Mouse (Mus musculus) E14TG2a.4 (cell line): ENCODE measurements around the gene Ano6.

Experiments
- H3K27me3 ChIP-seq: 2 replicates; pipeline ENCODE4 v1.6.1; 2014; ENCODE audit warnings: low read length, control low read depth; ENCODE audit not compliant: insufficient read depth
- H3K36me3 ChIP-seq: 2 replicates; pipeline ENCODE4 v1.6.1; 2014; ENCODE audit warnings: low read length, control low read depth; ENCODE audit not compliant: insufficient read depth
- H3K4me1 ChIP-seq: replicated peaks from 2 replicates; pipeline ENCODE4 v1.6.1; 2014; ENCODE audit warnings: low read depth, low read length, control low read depth
- H3K4me3 ChIP-seq: replicated peaks from 2 replicates; pipeline ENCODE4 v1.5.1; 2014; ENCODE audit warnings: mild to moderate bottlenecking, low read length
- H3K9me3 ChIP-seq: 2 replicates; pipeline ENCODE4 v1.6.1; 2014; ENCODE audit warnings: low read length, control low read depth
- CTCF ChIP-seq: conservative IDR thresholded peaks from 2 replicates; pipeline ENCODE4 v1.5.1; 2014; ENCODE audit warnings: low read length
- NANOG ChIP-seq: IDR thresholded peaks from 2 replicates; pipeline ENCODE4 v1.6.1; 2014; ENCODE audit warnings: borderline replicate concordance, low read length, mixed read lengths
- POU5F1 ChIP-seq: IDR thresholded peaks from 2 replicates; pipeline ENCODE4 v1.6.1; 2014; ENCODE audit warnings: low read length, borderline replicate concordance

Ano6 gene

DNA sequence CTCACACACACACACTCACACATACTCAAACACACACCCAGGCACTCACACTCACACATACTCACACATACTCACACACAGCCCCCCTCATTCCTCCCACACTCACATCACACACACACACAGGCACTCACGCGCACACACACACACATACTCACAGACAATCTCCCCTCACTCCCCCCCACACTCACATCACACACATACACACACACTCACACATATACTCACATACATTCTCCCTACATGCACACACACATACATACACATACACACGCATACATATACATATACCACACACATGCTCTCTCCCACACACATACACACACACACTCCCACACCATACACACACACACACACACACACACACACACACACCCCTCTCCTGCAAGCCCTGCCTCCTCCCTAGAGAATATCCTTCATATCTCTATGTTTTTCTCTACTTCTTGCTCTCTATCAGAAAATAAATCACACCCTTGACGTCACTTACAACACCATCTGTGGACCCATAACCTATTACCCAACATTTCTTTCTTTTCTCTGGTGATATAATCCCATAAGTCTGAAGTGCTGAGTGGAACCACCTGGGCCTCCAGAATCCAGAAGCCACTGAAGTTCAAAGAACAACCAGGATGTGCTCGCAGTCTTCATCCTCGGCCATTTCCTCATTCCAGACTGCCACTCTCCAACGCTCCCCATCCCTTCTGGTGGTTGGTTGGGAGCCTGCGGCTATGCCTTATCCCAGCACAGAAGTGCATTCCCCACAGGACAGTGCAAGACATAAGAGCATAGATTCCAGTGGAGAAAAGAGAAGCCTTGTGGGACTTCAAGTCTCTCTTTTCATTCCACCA lies 38.6 kb upstream of the Ano6 start:
- 0 out of 2 replicates have a peak, but pooled peaks cover 2% of the 10 kb centered on the region for H3K4me1 ChIP-seq
- no peaks in the 10 kb centered on the region for H3K36me3 ChIP-seq
- H3K9me3 ChIP-seq: no peaks in the 10 kb centered on the region
- TF ChIP-seq CTCF: no peak
- no peak for TF ChIP-seq POU5F1
- TF ChIP-seq NANOG: no peak
- peaks cover 4% of the 10 kb centered on the region; the same call in 1 of the 2 replicates for H3K27me3 ChIP-seq
- no peak overlapping the region for H3K4me3 ChIP-seq

DNA sequence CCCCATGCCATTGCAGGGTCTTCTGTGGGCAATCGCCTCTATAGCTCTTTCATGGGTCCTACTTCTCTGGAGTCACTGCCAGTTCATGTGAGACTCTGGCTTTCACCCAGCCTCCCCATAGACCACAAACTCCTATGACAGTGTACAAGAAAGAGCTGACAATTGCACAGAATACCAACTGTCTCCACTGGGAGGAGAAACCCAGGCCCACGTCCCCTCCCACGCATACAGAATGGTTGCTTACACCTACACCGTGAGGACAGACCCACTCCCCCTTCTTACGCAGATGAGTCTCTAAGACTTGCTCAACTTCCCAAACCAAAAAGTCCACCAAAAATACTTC lies 38.0 kb upstream of the Ano6 start:
- Histone ChIP-seq H3K9me3 (no peaks in the 10 kb centered on the region), H3K36me3 (no peaks in the 10 kb centered on the region), H3K27me3 (peaks cover 4% of the 10 kb centered on the region; the same call in 1 of the 2 replicates), H3K4me1 (no peaks in the 10 kb centered on the region), H3K4me3 (no peak overlapping the region)
- TF ChIP-seq NANOG: no peak
- TF ChIP-seq CTCF: no peak
- TF ChIP-seq POU5F1: no peak

DNA sequence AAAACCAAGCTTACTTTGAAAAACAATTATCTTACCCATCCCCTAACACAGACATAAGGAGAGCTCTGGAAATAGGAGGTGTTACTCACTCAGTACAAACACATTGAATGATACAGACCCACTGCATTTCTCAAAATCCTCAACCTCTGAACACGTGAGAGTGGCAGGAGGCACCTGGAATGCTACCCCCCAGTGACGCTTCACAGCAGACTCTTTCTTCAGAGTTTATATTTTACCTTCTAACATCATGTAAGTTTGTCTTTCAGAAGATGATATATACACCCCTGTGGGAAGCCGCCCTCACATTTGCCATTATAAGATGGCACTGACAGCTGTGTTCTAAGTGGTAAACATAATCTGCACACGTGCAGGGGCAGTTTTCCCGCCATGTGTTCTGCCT lies 37.6 kb upstream of the Ano6 start:
- TF ChIP-seq CTCF: no peak
- TF ChIP-seq NANOG: no peak
- Histone ChIP-seq H3K27me3 (peaks cover 4% of the 10 kb centered on the region; the same call in 1 of the 2 replicates), H3K4me1 (no peaks in the 10 kb centered on the region), H3K9me3 (no peaks in the 10 kb centered on the region), H3K36me3 (no peaks in the 10 kb centered on the region), H3K4me3 (no peak overlapping the region)

DNA sequence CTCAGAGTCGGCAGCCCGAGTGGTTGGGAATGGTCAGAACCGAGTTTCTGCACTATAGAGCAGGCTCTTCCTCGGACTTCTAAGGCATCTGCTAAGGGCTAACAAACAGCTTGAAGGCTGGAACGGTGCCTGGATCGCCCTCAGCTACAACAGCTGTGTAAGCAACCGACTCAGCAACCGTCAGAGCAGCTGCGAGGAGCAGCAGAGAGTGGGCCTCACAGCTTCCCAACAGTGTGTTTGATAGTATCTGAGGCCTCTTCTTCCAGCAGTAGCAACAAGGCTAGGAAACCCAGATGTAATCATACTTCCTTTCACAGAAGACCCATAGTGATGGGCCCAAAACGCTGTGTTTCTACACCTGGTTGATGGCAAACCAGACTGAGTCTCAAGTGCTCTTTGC lies 33.5 kb upstream of the Ano6 start:
- peaks cover 4% of the 10 kb centered on the region; the same call in 1 of the 2 replicates for H3K27me3 ChIP-seq
- H3K4me3 ChIP-seq: no peak overlapping the region
- no peaks in the 10 kb centered on the region for H3K4me1 ChIP-seq
- no peaks in the 10 kb centered on the region for H3K36me3 ChIP-seq
- H3K9me3 ChIP-seq: no peaks in the 10 kb centered on the region
- TF ChIP-seq NANOG: no peak
- TF ChIP-seq POU5F1: no peak
- TF ChIP-seq CTCF: no peak

- TF ChIP-seq POU5F1: no peak
- no peak for TF ChIP-seq NANOG
- TF ChIP-seq CTCF: no peak
- H3K36me3 ChIP-seq: no peaks in the 10 kb centered on the region
- H3K4me3 ChIP-seq: no peak overlapping the region
- H3K27me3 ChIP-seq: no peaks in the 10 kb centered on the region
- H3K9me3 ChIP-seq: no peaks in the 10 kb centered on the region
- no peaks in the 10 kb centered on the region for H3K4me1 ChIP-seq
Observed at GRCm38 (mm10) chr15:95758069-95758468, 32.6 kb upstream of the Ano6 start.

- H3K27me3 ChIP-seq: no peaks in the 10 kb centered on the region
- H3K36me3 ChIP-seq: no peaks in the 10 kb centered on the region
- H3K4me3 ChIP-seq: no peak overlapping the region
- no peaks in the 10 kb centered on the region for H3K9me3 ChIP-seq
- peaks cover 5% of the 10 kb centered on the region for H3K4me1 ChIP-seq
- TF ChIP-seq POU5F1: no peak
- TF ChIP-seq NANOG: no peak
- no peak for TF ChIP-seq CTCF
Observed at GRCm38 (mm10) chr15:95758696-95759434, 31.8 kb upstream of the Ano6 start.

- TF ChIP-seq POU5F1 (no peak), NANOG (no peak), CTCF (no peak)
- Histone ChIP-seq H3K4me1 (peaks cover 5% of the 10 kb centered on the region), H3K36me3 (no peaks in the 10 kb centered on the region), H3K4me3 (no peak overlapping the region), H3K27me3 (no peaks in the 10 kb centered on the region), H3K9me3 (no peaks in the 10 kb centered on the region)
Observed at GRCm38 (mm10) chr15:95759857-95760256, 30.8 kb upstream of the Ano6 start.

DNA sequence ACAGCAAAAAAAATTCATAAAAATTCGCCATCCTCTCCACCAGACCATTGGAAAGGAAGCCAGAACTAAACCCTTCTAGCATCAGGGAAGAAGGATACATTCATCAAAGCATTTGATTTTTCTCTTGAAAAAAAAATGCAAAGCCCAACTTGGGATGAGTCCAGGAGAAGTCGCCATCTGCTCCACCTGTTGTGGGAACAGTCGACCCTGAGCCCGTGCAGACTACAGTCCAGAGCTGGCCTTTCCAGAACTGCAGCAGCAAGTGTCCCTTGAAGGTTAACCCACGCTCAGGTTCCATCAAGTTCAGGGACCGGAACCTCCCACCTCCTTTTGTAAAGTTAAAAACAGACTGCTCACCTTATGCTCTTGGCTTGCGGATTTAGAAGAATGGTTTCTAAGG lies 29.2 kb upstream of the Ano6 start:
- no peaks in the 10 kb centered on the region for H3K9me3 ChIP-seq
- TF ChIP-seq CTCF: no peak
- no peak for TF ChIP-seq NANOG
- no peak for TF ChIP-seq POU5F1
- H3K27me3 ChIP-seq: no peaks in the 10 kb centered on the region
- peaks cover 5% of the 10 kb centered on the region for H3K4me1 ChIP-seq
- no peak overlapping the region for H3K4me3 ChIP-seq
- H3K36me3 ChIP-seq: no peaks in the 10 kb centered on the region
